Mouse (Mus musculus) liver, embryonic 15.5 days (tissue): Measurements from ENCODE around the gene Poc1b. TPM values are rescaled to one million over a fixed set of nuclear protein-coding genes. Genes with fewer than 3 reads are reported as not detected.

Source experiments
- ATAC-seq: fragments of 200-750 bp; cut with Nextera tagmentation; 2 replicates; pipeline ENCODE4 v1.8.0; 2017; ENCODE audit warnings: moderate number of reproducible peaks, mild to moderate bottlenecking, moderate library complexity; ENCODE audit not compliant: insufficient read depth
- H3K27ac ChIP-seq: fragments of 300-500 bp; sonication (generic); replicated peaks from 2 replicates; pipeline ENCODE4 v1.5.1; 2015; ENCODE audit warnings: mild to moderate bottlenecking, inconsistent platforms
- H3K27me3 ChIP-seq: fragments of 300-500 bp; sonication (generic); 2 replicates; pipeline ENCODE4 v1.6.1; 2015; ENCODE audit warnings: mild to moderate bottlenecking, inconsistent platforms
- H3K36me3 ChIP-seq: fragments of 300-500 bp; sonication (generic); replicated peaks from 2 replicates; pipeline ENCODE4 v1.6.1; 2015; ENCODE audit warnings: moderate library complexity, mild to moderate bottlenecking, inconsistent platforms
- H3K4me1 ChIP-seq: fragments of 300-500 bp; sonication (generic); replicated peaks from 2 replicates; pipeline ENCODE4 v1.6.1; 2015; ENCODE audit warnings: inconsistent platforms
- H3K4me2 ChIP-seq: fragments of 300-500 bp; sonication (generic); 2 replicates; pipeline ENCODE4 v1.6.1; 2015; ENCODE audit warnings: moderate library complexity, mild to moderate bottlenecking, inconsistent platforms
- H3K4me3 ChIP-seq: fragments of 300-500 bp; sonication (generic); replicated peaks from 2 replicates; pipeline ENCODE4 v1.5.1; 2015; ENCODE audit warnings: mild to moderate bottlenecking, inconsistent platforms
- H3K9ac ChIP-seq: fragments of 300-500 bp; sonication (generic); 2 replicates; pipeline ENCODE4 v1.6.1; 2015; ENCODE audit warnings: moderate library complexity, mild to moderate bottlenecking, inconsistent platforms
- H3K9me3 ChIP-seq: fragments of 300-500 bp; sonication (generic); replicated peaks from 2 replicates; pipeline ENCODE4 v1.6.1; 2016; ENCODE audit warnings: inconsistent platforms
- WGBS: fragments of 180-500 bp; shearing (Covaris S2); methylation state at CpG from one replicate; pipeline ENCODE4 v1.1.7; 2015; ENCODE audit warnings: mixed read lengths; ENCODE audit not compliant: insufficient replicate concordance; 5-methylcytosine and 5-hydroxymethylcytosine counted together
- polyA plus RNA-seq: library from polyadenylated mRNA; unstranded; fragments of >200 nt; fragmentation: Nextera tagmentation; extraction: Ambion mirVana; gene quantifications from 2 replicates; pipeline ENCODE4 v1.2.1, GENCODE M21; 2015

The Poc1b gene
- polyA plus RNA-seq, 1 experiment from 2014 or later: 5.0 TPM

DNA sequence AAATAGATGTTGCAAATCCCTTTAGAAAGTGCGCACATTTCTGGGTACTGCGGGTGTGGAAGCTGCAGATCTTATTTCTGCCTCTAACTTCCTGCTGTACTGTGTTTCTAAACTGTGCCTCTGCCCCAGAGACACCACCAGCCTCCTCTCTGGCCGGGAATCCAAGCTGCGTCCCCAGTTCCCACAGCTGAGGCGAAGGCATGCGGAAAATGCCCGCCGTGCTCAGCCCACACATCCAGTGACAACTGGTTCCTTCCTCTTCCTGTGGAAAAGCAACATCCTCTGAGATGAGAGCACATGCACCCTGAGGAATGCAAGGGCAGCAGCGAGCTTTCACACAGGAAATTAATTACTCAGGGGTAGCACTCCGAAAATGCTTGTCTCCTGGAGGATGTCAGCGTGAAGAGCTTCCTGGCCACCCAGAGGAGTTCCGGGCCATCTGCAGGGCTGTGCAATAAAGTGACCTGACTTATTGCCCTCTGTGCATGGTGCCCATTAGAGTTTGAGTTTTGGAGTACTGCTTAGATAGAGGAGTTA, 65.2 kb downstream of the Poc1b start:
- Histone ChIP-seq H3K4me1 (peaks cover 16% of the 10 kb centered on the region), H3K27ac (peak overlapping the region; percentile 66), H3K4me2 (no peak overlapping the region), H3K9me3 (no peaks in the 10 kb centered on the region), H3K9ac (no peak overlapping the region), H3K4me3 (no peak overlapping the region), H3K36me3 (no peaks in the 10 kb centered on the region), H3K27me3 (no peaks in the 10 kb centered on the region)
- WGBS: 30% methylated on average over 12 of the region's 12 CpGs
- peak; percentile 43 for ATAC-seq

DNA sequence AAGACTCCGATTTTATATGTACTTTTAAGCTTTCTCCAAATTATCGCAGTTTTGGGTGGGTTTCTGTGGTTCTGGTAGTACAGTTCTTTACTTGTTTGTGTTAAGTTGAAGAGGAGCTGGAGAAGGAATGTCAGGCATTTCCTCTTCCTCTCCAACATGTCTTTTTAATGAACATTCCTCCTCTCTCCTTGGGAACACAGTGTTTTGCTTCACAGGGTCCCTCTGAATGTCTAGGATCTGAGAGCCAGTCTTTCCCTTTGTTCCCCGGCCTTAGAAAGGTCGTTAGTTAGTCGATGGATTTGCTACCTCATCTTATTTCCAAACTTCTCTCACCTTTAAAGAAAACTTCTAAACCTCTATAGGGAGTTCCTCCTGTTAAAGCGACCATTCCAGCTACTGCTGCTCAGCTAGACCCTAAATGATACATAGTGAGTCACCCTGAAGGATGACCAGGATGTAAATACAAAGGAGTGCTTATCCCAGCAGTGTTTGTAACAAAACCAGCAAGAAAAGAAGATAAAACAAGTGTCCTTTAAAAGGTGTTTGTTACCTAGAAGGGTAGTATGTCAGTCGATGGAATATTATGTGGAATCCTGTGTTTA, 66.2 kb downstream of the Poc1b start:
- Histone ChIP-seq H3K9me3 (no peaks in the 10 kb centered on the region), H3K27ac (no peak overlapping the region), H3K9ac (no peak overlapping the region), H3K4me1 (peaks cover 16% of the 10 kb centered on the region), H3K27me3 (no peaks in the 10 kb centered on the region), H3K4me2 (no peak overlapping the region), H3K36me3 (no peaks in the 10 kb centered on the region), H3K4me3 (no peak overlapping the region)
- WGBS: 51% methylated on average over 7 of the region's 7 CpGs
- ATAC-seq: no peak

DNA sequence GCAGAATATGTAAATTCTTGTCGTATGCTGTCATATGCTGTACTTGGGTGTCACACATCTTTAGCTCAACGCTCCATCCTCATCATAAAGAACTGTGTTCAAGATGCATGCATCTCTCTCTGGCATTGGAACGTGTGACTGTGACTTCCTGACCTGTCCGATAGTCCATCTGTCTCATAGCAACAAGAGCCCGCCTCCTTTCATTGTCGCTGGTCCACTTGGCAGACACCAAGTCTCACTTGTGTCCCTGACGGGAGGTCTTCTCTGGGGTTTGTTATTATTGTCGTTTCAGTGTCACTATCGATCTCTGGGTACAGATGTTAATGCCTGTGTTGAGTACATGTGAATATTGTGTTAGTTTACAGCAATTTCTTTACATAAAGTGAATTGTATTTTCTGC, 70.1 kb downstream of the Poc1b start:
- no peak overlapping the region for H3K27ac ChIP-seq
- no peak overlapping the region for H3K4me2 ChIP-seq
- no peak overlapping the region for H3K9ac ChIP-seq
- peaks cover 16% of the 10 kb centered on the region for H3K4me1 ChIP-seq
- ATAC-seq: no peak
- H3K4me3 ChIP-seq: no peak overlapping the region
- H3K9me3 ChIP-seq: no peaks in the 10 kb centered on the region
- no peaks in the 10 kb centered on the region for H3K36me3 ChIP-seq
- no peaks in the 10 kb centered on the region for H3K27me3 ChIP-seq
- WGBS: 77% methylated on average over 9 of the region's 9 CpGs

DNA sequence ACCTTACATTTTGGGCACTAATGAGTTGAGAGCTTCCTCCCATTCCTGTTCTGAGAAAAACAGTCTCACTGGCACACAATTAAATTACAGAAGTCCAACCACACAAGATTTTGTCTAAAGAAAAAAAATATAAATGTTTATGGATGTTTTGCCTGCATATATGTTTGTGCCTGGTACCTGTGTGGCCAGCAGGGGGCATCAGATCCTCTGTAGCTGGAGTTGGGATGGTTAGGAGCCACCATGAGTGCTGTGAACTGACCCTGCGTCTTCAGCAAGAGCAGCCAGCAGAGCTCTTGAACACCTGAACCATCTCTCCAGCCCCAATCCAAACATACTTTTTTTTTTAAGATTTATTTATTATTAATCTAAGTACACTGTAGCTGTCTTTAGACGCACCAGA, 71.3 kb downstream of the Poc1b start:
- H3K27ac ChIP-seq: no peak overlapping the region
- no peak overlapping the region for H3K4me2 ChIP-seq
- no peaks in the 10 kb centered on the region for H3K36me3 ChIP-seq
- peaks cover 12% of the 10 kb centered on the region; the same call in 1 of the 2 replicates for H3K4me1 ChIP-seq
- no peak overlapping the region for H3K4me3 ChIP-seq
- no peaks in the 10 kb centered on the region for H3K27me3 ChIP-seq
- ATAC-seq: no peak
- H3K9me3 ChIP-seq: no peaks in the 10 kb centered on the region
- 78% methylated on average over 2 of the region's 2 CpGs for WGBS
- H3K9ac ChIP-seq: no peak overlapping the region

DNA sequence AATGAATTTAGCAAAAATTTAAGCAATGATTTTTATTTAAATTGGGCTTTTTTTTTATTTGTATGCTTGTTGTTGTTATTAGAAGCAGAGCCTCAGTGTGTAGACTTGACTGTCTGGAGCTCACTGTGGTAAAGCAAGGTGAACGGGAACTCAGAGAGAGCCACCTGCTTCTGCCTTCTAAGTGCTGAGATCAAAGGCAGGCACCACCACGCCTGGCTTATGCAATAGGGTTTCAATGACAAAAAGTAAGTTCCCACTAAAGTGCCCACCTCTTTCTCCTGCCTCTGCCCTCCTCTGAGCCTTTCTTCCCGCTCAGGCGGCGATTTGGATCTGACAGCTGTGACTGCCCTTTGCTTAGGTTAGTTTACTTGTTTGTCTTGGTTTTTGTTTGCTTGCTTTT, 72.3 kb downstream of the Poc1b start:
- H3K4me2 ChIP-seq: no peak overlapping the region
- H3K27me3 ChIP-seq: no peaks in the 10 kb centered on the region
- peaks cover 12% of the 10 kb centered on the region; the same call in 1 of the 2 replicates for H3K4me1 ChIP-seq
- ATAC-seq: no peak
- no peak overlapping the region for H3K9ac ChIP-seq
- no peak overlapping the region for H3K4me3 ChIP-seq
- 75% methylated on average over 5 of the region's 5 CpGs for WGBS
- no peaks in the 10 kb centered on the region for H3K9me3 ChIP-seq
- no peak overlapping the region for H3K27ac ChIP-seq
- no peaks in the 10 kb centered on the region for H3K36me3 ChIP-seq

DNA sequence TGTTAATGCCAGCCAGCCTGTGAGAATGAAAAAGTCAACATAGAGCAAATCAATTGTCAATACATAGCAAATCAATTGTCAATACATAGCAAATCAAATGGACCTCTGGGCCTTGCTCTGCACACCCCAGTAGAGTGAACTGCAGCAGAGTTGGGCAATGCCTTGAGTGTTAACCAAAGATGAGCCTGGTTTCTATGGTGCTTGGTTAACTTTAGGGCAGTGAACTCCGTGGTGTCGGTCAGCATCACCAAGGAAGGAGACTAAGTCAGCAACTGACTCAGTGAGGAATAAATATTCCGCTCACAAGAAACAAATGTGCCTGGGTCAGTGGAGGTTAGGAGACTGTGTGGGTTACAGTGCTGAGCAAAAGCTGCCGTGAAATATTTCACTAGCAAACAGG, 72.7 kb downstream of the Poc1b start:
- Histone ChIP-seq H3K36me3 (no peaks in the 10 kb centered on the region), H3K4me3 (no peak overlapping the region), H3K27ac (no peak overlapping the region), H3K27me3 (no peaks in the 10 kb centered on the region), H3K9ac (no peak overlapping the region), H3K9me3 (no peaks in the 10 kb centered on the region), H3K4me2 (no peak overlapping the region), H3K4me1 (peaks cover 12% of the 10 kb centered on the region; the same call in 1 of the 2 replicates)
- WGBS: 76% methylated on average over 4 of the region's 4 CpGs
- ATAC-seq: peak; percentile 43; the same call in 1 of the 2 replicates

DNA sequence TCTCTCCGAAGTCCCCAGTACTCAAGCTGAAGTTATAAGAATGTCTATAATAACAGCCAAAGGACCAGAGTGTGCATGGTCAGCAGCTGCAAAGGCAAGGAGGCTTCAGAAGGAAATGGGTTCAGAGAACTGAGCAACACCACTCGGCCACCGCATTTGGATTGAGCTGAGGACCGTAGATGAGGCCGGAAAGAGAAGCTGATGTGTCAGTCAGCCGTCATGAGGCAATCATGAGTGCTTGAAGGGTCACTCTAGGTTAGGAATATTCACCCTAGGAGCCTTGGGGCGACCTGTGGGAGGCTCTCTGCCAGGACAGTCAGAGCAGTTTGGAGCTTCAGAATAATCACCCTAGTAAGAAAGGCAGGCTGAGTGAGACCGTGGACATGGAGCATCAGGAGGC, 74.7 kb downstream of the Poc1b start:
- H3K27ac ChIP-seq: 0 out of 2 replicates have a peak overlapping the region, but pooled peaks have one; percentile 2
- no peaks in the 10 kb centered on the region for H3K36me3 ChIP-seq
- peaks cover 12% of the 10 kb centered on the region; the same call in 1 of the 2 replicates for H3K4me1 ChIP-seq
- H3K27me3 ChIP-seq: no peaks in the 10 kb centered on the region
- H3K9me3 ChIP-seq: no peaks in the 10 kb centered on the region
- WGBS: 68% methylated on average over 8 of the region's 8 CpGs
- no peak overlapping the region for H3K4me3 ChIP-seq
- peak; percentile 47 for ATAC-seq
- H3K4me2 ChIP-seq: no peak overlapping the region
- no peak overlapping the region for H3K9ac ChIP-seq

DNA sequence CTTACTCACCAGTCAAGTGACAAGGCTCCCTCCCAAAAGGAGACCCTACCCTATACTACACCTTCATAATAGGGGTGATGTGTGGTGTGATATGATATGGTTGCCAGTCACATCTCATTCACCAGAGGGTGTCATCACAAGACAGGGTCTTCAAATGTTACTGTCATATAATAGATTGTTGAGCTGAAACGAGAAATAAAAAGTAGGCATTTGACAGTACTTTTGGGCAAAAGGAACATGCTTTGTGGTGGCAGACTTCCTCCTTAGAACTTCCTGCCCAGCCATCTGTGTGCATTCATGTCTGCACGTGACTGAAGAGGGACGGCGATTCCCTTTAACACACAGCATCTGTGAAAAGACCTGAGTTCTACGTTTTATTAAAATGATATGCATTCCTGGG, 75.3 kb downstream of the Poc1b start:
- no peak for ATAC-seq
- Histone ChIP-seq H3K4me1 (peaks cover 12% of the 10 kb centered on the region; the same call in 1 of the 2 replicates), H3K9ac (no peak overlapping the region), H3K4me2 (no peak overlapping the region), H3K36me3 (no peaks in the 10 kb centered on the region), H3K27me3 (no peaks in the 10 kb centered on the region), H3K4me3 (no peak overlapping the region), H3K27ac (0 out of 2 replicates have a peak overlapping the region, but pooled peaks have one; percentile 2), H3K9me3 (no peaks in the 10 kb centered on the region)
- WGBS: 31% methylated on average over 5 of the region's 5 CpGs

DNA sequence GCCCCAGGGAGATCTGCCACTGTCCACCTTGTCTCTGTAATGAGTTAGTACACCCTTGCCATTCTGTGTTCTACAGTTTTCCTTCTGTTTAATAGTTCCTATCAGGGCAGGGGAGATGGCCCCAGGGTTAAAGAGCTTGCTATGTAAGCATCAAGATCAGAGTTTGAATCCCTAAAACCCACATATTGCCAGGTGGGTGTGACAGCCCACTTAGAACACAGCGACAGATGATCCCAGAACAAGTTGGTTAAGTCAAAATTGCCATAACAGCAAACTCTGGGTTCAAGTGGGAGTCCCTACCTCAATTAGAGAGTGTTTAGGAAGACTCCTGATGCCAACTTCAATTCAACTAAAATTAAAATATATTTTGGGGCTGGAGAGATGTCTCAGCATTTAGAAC, 81.3 kb downstream of the Poc1b start:
- Histone ChIP-seq H3K27ac (no peak overlapping the region), H3K36me3 (no peaks in the 10 kb centered on the region), H3K4me3 (no peak overlapping the region), H3K9me3 (no peaks in the 10 kb centered on the region), H3K4me2 (no peak overlapping the region), H3K27me3 (no peaks in the 10 kb centered on the region), H3K4me1 (no peaks in the 10 kb centered on the region), H3K9ac (no peak overlapping the region)
- no peak for ATAC-seq
- 88% methylated on average over 1 of the region's 1 CpGs for WGBS

DNA sequence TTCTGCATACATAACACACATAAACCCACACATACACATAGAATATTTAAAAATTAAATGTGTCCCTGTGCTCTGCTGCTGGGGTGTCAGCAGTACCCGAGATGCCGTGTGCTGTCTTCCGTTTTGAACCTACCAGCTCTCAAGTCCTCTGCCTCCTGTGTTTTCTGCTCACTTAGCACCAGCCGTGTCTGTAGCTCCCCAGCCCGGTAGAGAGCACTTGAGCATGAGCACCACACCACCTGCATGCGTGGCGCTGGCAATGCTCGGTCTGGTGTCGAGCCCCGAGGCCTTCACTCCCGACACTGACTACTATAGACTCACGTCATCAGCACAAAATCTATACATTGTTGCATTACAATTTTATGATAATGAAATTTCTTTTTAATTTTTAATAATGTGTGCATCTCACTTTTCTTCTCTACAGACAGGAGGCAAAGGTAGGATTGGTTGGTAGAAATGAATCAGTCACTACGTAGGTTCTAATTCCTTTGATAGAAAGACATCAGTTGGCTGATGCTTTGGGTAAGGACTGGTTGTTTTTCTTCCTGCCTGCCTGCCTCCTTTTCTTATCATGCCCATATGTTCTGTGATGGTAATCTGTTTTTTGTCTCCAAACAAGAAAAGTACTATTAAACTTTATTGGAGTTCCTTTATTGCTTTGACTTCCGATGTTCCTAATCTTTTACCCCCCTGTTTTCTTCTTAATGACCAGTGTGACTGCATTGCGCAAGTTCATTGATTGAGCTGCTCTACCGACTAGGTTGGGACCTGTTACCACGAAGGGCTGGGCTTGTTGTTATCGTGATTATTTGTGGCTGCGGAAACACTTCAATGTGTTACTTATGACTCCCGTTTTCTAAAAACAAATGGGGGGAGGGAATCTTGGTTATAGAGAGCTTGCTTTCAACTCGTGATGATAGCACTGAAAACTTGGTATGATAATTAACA, 82.1 kb downstream of the Poc1b start:
- Histone ChIP-seq H3K27ac (no peak overlapping the region), H3K36me3 (no peaks in the 10 kb centered on the region), H3K9ac (no peak overlapping the region), H3K27me3 (no peaks in the 10 kb centered on the region), H3K4me3 (no peak overlapping the region), H3K9me3 (no peaks in the 10 kb centered on the region), H3K4me1 (peaks cover 5% of the 10 kb centered on the region; the same call in 1 of the 2 replicates), H3K4me2 (no peak overlapping the region)
- 62% methylated on average over 21 of the region's 21 CpGs for WGBS
- ATAC-seq: no peak

DNA sequence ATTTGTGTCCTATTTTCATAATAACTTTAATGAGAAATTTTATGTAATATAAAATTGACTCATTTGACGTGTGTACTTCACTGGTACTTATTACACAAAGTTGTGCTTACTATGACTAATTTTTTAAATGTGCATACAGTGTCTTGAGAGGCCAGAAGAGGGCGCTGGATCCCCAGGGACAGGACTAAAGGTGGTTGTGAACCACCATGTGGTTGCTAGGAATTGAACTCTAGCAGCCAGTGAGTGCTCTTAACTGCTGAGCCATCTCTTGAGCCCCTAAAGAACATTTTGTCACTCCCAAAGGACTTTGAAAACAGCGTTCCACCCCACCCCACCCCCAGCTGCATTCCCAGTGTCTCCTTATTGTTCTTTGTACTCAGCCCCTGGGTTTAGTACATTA, 84.0 kb downstream of the Poc1b start:
- no peaks in the 10 kb centered on the region for H3K9me3 ChIP-seq
- H3K4me1 ChIP-seq: peaks cover 5% of the 10 kb centered on the region; the same call in 1 of the 2 replicates
- 48% methylated on average over 3 of the region's 3 CpGs for WGBS
- no peak overlapping the region for H3K4me2 ChIP-seq
- no peaks in the 10 kb centered on the region for H3K36me3 ChIP-seq
- no peaks in the 10 kb centered on the region for H3K27me3 ChIP-seq
- H3K9ac ChIP-seq: no peak overlapping the region
- no peak overlapping the region for H3K27ac ChIP-seq
- H3K4me3 ChIP-seq: no peak overlapping the region
- ATAC-seq: no peak
